Mouse (Mus musculus) embryonic facial prominence, embryonic 13.5 days (tissue): ENCODE measurements around the gene Slc39a10. TPM values are rescaled to one million over a fixed set of nuclear protein-coding genes. Genes with fewer than 3 reads are reported as not detected.
"Not testable (repeated sequence)": the region's sequence is repeated elsewhere in the genome, so short reads cannot be mapped to it uniquely, and the experiment has no call there.

Source experiments
- ATAC-seq: fragments of 200-750 bp; cut with Nextera tagmentation; 2 replicates; pipeline ENCODE4 v1.8.0; 2017; ENCODE audit warnings: low read depth; ENCODE audit not compliant: insufficient number of reproducible peaks, insufficient read depth, low FRiP score, low TSS enrichment
- H3K27ac ChIP-seq: fragments of 300-500 bp; sonication (generic); 2 replicates; pipeline ENCODE4 v1.5.1; 2015; ENCODE audit warnings: moderate library complexity, mild to moderate bottlenecking, inconsistent platforms
- H3K27me3 ChIP-seq: fragments of 300-500 bp; sonication (generic); 2 replicates; pipeline ENCODE4 v1.6.1; 2015; ENCODE audit warnings: mild to moderate bottlenecking, inconsistent platforms
- H3K36me3 ChIP-seq: fragments of 300-500 bp; sonication (generic); 2 replicates; pipeline ENCODE4 v1.6.1; 2015; ENCODE audit warnings: mild to moderate bottlenecking, inconsistent platforms
- H3K4me1 ChIP-seq: fragments of 300-500 bp; sonication (generic); 2 replicates; pipeline ENCODE4 v1.6.1; 2015; ENCODE audit warnings: inconsistent platforms
- H3K4me2 ChIP-seq: fragments of 300-500 bp; sonication (generic); 2 replicates; pipeline ENCODE4 v1.6.1; 2015; ENCODE audit warnings: moderate library complexity, mild to moderate bottlenecking, inconsistent platforms
- H3K4me3 ChIP-seq: fragments of 300-500 bp; sonication (generic); 2 replicates; pipeline ENCODE4 v1.5.1; 2015; ENCODE audit warnings: mild to moderate bottlenecking, inconsistent platforms
- H3K9ac ChIP-seq: fragments of 300-500 bp; sonication (generic); 2 replicates; pipeline ENCODE4 v1.6.1; 2015; ENCODE audit warnings: mild to moderate bottlenecking, inconsistent platforms
- H3K9me3 ChIP-seq: fragments of 300-500 bp; sonication (generic); 2 replicates; pipeline ENCODE4 v1.6.1; 2016; ENCODE audit warnings: inconsistent platforms
- WGBS: fragments of 180-500 bp; shearing (Covaris S2); methylation state at CpG from one replicate; pipeline ENCODE4 v1.1.7; 2015; ENCODE audit warnings: mixed read lengths; 5-methylcytosine and 5-hydroxymethylcytosine counted together
- polyA plus RNA-seq: library from polyadenylated mRNA; unstranded; fragments of >200 nt; fragmentation: Nextera tagmentation; extraction: Ambion mirVana; gene quantifications from 2 replicates; pipeline ENCODE4 v1.2.1, GENCODE M21; 2015

The Slc39a10 gene
- polyA plus RNA-seq, 1 experiment from 2014 or later: 58.5 TPM

GRCm38 (mm10) chr1:46845221-46845620, 47.4 kb downstream of the Slc39a10 start:
- 53% methylated on average over 5 of the region's 5 CpGs for WGBS
- Histone ChIP-seq H3K4me2 (no peak overlapping the region), H3K27me3 (no peaks in the 10 kb centered on the region), H3K4me3 (no peak overlapping the region), H3K27ac (no peak overlapping the region), H3K9ac (no peak overlapping the region), H3K9me3 (no peaks in the 10 kb centered on the region), H3K36me3 (no peaks in the 10 kb centered on the region), H3K4me1 (peaks cover 5% of the 10 kb centered on the region; the same call in 1 of the 2 replicates)
- no peak for ATAC-seq

- no peak overlapping the region for H3K27ac ChIP-seq
- no peak overlapping the region for H3K4me3 ChIP-seq
- whole genome bisulfite sequencing: 83% methylated on average over 2 of the region's 2 CpGs
- H3K4me2 ChIP-seq: no peak overlapping the region
- no peak for ATAC-seq
- no peaks in the 10 kb centered on the region for H3K27me3 ChIP-seq
- H3K9me3 ChIP-seq: no peaks in the 10 kb centered on the region
- no peak overlapping the region for H3K9ac ChIP-seq
- H3K36me3 ChIP-seq: no peaks in the 10 kb centered on the region
- H3K4me1 ChIP-seq: no peaks in the 10 kb centered on the region
Observed at GRCm38 (mm10) chr1:46844281-46844680, 48.4 kb downstream of the Slc39a10 start.

- H3K4me2 ChIP-seq: no peak overlapping the region
- 82% methylated on average over 4 of the region's 4 CpGs for WGBS
- H3K9ac ChIP-seq: no peak overlapping the region
- no peaks in the 10 kb centered on the region for H3K4me1 ChIP-seq
- H3K9me3 ChIP-seq: no peaks in the 10 kb centered on the region
- H3K36me3 ChIP-seq: no peaks in the 10 kb centered on the region
- H3K27ac ChIP-seq: no peak overlapping the region
- no peak for ATAC-seq
- H3K27me3 ChIP-seq: no peaks in the 10 kb centered on the region
- no peak overlapping the region for H3K4me3 ChIP-seq
Observed at GRCm38 (mm10) chr1:46843406-46843805, 49.2 kb downstream of the Slc39a10 start.

GRCm38 (mm10) chr1:46831927-46832326, 60.7 kb downstream of the Slc39a10 start:
- Histone ChIP-seq H3K27ac (no peak overlapping the region), H3K9ac (no peak overlapping the region), H3K9me3 (no peaks in the 10 kb centered on the region), H3K36me3 (peaks cover 35% of the 10 kb centered on the region), H3K4me3 (no peak overlapping the region), H3K4me1 (no peaks in the 10 kb centered on the region), H3K4me2 (no peak overlapping the region), H3K27me3 (no peaks in the 10 kb centered on the region)
- ATAC-seq: no peak
- 94% methylated on average over 5 of the region's 5 CpGs for whole genome bisulfite sequencing

GRCm38 (mm10) chr1:46830066-46830843, 62.4 kb downstream of the Slc39a10 start:
- H3K27ac ChIP-seq: no peak overlapping the region
- H3K27me3 ChIP-seq: no peaks in the 10 kb centered on the region
- H3K36me3 ChIP-seq: peaks cover 37% of the 10 kb centered on the region
- no peaks in the 10 kb centered on the region for H3K9me3 ChIP-seq
- WGBS: 75% methylated on average over 2 of the region's 2 CpGs
- no peak for ATAC-seq
- no peak overlapping the region for H3K4me2 ChIP-seq
- H3K4me1 ChIP-seq: no peaks in the 10 kb centered on the region
- H3K4me3 ChIP-seq: no peak overlapping the region
- H3K9ac ChIP-seq: no peak overlapping the region

- peaks cover 64% of the 10 kb centered on the region for H3K36me3 ChIP-seq
- H3K4me3 ChIP-seq: no peak overlapping the region
- no peaks in the 10 kb centered on the region for H3K9me3 ChIP-seq
- H3K9ac ChIP-seq: no peak overlapping the region
- 88% methylated on average over 4 of the region's 4 CpGs for WGBS
- no peak overlapping the region for H3K4me2 ChIP-seq
- no peak overlapping the region for H3K27ac ChIP-seq
- H3K4me1 ChIP-seq: no peaks in the 10 kb centered on the region
- no peak for ATAC-seq
- no peaks in the 10 kb centered on the region for H3K27me3 ChIP-seq
Observed at GRCm38 (mm10) chr1:46822256-46822972, 70.2 kb downstream of the Slc39a10 start.

- 92% methylated on average over 5 of the region's 5 CpGs for WGBS
- Histone ChIP-seq H3K9ac (no peak overlapping the region), H3K27me3 (no peaks in the 10 kb centered on the region), H3K27ac (no peak overlapping the region), H3K9me3 (no peaks in the 10 kb centered on the region), H3K4me2 (no peak overlapping the region), H3K4me3 (no peak overlapping the region), H3K36me3 (peaks cover 54% of the 10 kb centered on the region), H3K4me1 (no peaks in the 10 kb centered on the region)
- no peak for ATAC-seq
Observed at GRCm38 (mm10) chr1:46817934-46818333, 74.7 kb downstream of the Slc39a10 start.

GRCm38 (mm10) chr1:46808630-46809029, 84.0 kb downstream of the Slc39a10 start:
- not testable (repeated sequence) for H3K27me3 ChIP-seq, ATAC-seq, H3K9me3 ChIP-seq, H3K9ac ChIP-seq, H3K4me3 ChIP-seq, H3K27ac ChIP-seq, H3K4me2 ChIP-seq, H3K4me1 ChIP-seq
- 93% methylated on average over 4 of the region's 4 CpGs for WGBS
- H3K36me3 ChIP-seq: peaks cover 26% of the 10 kb centered on the region

GRCm38 (mm10) chr1:46805074-46805473, 87.6 kb downstream of the Slc39a10 start:
- Histone ChIP-seq H3K4me3 (no peak overlapping the region), H3K9ac (no peak overlapping the region), H3K27me3 (no peaks in the 10 kb centered on the region), H3K27ac (no peak overlapping the region), H3K4me1 (no peaks in the 10 kb centered on the region), H3K9me3 (peaks cover 3% of the 10 kb centered on the region; the same call in 1 of the 2 replicates), H3K4me2 (no peak overlapping the region), H3K36me3 (peaks cover 7% of the 10 kb centered on the region; the same call in 1 of the 2 replicates)
- WGBS: 97% methylated on average over 1 of the region's 1 CpGs
- no peak for ATAC-seq

- H3K4me3 ChIP-seq, H3K27me3 ChIP-seq, H3K9ac ChIP-seq, H3K36me3 ChIP-seq, H3K4me2 ChIP-seq, H3K4me1 ChIP-seq, ATAC-seq, H3K27ac ChIP-seq, H3K9me3 ChIP-seq: not testable (repeated sequence)
- 86% methylated on average over 4 of the region's 4 CpGs for WGBS
Observed at GRCm38 (mm10) chr1:46782227-46782626, 110.4 kb downstream of the Slc39a10 start.

- not testable (repeated sequence) for H3K4me1 ChIP-seq, H3K9me3 ChIP-seq, H3K9ac ChIP-seq, ATAC-seq, H3K27ac ChIP-seq, H3K4me2 ChIP-seq, H3K27me3 ChIP-seq, H3K4me3 ChIP-seq, H3K36me3 ChIP-seq
- WGBS: 89% methylated on average over 7 of the region's 7 CpGs
Observed at GRCm38 (mm10) chr1:46770077-46770695, 122.5 kb downstream of the Slc39a10 start.

- H3K4me2 ChIP-seq, ATAC-seq: not testable (repeated sequence)
Observed at GRCm38 (mm10) chr1:46769318-46769717, 123.3 kb downstream of the Slc39a10 start.

More at GRCm38 (mm10) chr1:46769318-46769717, 123.3 kb downstream of the Slc39a10 start:
- H3K9ac ChIP-seq, H3K4me1 ChIP-seq, H3K27ac ChIP-seq, H3K4me3 ChIP-seq, H3K9me3 ChIP-seq, H3K27me3 ChIP-seq, H3K36me3 ChIP-seq: not testable (repeated sequence)
